Mouse (Mus musculus): ENCODE data around the gene Ydjc. TPM values are rescaled to one million over a fixed set of nuclear protein-coding genes. Genes with fewer than 3 reads are reported as not detected.

Ydjc gene
- total RNA-seq (2022): under 1 TPM in 1 of 4 experiments, not detected in 3; 0.22 TPM

DNA sequence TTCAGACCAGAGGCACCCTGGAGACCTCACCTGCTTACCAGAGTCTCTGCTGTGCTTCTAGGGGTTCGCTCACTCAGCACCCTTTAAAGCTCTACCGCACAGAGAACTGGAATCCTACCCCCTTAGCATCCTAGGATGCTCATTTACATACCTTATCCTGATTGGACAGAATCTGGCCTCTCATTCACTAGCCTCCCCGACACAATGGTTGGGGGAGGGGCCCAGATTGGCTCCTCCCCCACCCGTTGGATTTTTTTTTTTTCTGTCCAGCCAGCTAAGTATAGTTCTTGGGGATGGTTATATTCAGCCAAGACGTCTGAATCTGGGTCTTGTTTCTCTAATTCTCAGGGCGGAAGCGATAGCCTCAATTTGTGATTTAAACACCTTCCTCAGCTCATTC, at the start of gene Ydjc:
Gene Ydjc (plus strand): TSS at position 283 of the 400 bp plus-strand sequence.
- DNase-seq (ENCODE audit: low spot score in 2 of 2): no peak

DNA sequence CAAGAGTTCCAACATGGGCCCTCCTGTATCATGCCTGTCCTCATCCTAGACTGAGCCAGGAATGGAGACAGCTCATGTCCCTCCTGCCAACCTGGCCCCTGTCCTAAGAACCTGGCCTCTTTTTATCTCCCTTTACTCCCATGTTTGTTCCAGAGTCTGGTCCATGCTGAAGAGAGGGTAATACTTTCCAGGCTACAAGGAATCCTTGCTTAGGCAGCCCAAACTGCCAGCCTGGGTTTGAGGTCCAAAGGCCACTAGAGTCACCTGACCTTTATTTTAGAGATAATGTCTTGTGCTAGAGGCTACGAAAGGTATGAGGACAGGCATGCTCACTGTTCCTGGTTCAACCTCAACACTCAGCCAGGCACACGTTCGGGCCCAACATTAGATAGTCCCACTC, 47.5 kb upstream of the Ydjc start:
- no peak for DNase-seq (ENCODE audit: low spot score in 2 of 2)

DNA sequence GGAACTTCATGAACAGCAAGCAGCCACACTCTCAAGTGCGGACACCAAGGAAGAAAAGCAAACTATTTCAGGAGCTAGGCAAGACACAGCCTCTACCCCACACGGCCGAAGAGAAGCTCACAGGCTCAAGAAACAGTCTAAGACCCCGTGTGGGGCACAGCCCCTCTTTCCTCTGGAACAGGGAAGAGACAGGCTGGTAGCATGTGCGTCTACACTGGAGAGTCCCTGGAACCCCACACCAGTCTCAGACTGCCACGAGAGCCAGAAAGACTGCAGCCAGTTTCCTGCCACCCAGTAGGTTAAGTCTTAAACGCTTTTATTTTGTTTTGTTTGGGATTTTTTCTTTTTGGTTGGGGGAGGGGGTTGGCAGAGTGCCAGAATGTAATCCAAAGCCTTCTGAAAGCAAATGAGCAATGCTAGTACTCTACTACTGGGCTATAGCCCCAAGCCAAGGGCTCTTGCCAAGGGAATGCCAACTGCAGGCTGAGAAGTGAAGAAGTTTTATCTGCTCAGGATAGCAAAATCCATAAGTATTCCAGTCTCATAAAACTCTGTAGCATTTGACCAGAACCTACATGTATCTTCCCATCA, 41.7 kb upstream of the Ydjc start:
- no peak for DNase-seq (ENCODE audit: low spot score in 2 of 2)

DNA sequence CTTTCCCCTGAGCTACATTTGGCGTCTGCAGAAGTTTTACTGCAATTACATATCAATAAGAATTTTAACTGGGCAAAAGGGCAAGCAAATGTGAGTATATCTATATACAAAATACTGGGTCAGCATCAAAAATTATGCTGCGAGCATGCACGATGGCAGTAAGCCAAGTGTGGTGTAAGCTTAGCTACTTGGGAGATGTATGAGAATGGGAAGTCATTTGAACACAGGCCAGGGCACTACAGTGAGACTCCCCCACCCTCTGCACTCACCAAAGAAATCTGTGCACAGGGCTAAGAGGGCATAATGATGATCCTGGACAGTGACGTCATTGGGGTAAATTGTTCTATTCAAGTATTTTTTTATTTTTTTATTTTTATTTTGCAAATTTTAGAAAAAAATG, 39.8 kb upstream of the Ydjc start:
- no peak for DNase-seq (ENCODE audit: low spot score in 2 of 2)

DNA sequence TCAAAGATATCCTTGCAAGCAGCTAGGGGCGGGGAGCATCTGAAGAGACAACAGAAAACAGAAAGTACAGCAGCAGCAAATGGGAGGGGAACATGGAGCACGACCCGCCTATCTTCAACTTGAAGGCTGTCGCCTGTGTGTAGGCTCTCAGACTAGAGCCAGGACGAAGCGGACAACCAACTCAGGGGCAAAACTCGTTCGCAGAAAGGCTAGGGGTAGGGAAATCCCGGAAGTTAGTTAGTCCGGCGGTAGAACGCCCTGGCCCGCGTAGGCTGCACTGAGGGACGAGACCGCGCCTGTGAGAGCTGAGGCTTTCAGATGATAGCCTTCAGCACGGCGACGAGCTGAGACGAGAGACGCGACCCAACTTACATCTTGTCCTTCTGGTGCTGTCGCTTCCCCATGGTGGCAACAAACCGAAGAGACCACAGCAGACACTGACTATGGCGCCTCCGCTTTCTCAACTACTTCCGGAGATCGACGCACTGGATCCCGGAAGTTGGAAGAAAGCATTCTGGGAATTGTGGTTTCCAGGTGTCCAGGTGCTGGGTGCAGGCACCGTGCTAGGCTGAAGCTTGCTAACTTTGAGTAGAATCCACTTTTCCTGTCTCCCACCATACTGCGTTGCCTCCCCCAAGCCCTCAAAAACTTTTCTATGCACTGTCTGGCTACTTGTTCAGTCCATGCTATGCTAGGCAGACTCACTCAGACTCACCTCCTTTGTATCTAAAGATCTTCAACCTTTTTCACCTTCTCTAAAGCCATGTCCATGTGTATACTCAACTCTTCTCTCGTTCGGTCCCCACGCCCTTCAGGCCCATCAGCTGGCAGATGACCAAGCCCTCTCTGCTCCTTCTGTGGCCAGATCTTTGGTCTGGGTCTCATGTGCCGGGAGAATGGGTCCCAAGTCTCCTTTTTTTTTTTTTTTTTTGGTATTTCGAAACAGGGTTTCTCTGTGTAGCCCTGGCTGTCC, 33.4 kb upstream of the Ydjc start, which contains the start of gene Ppil2:
Gene Ppil2 (minus strand): TSS at position 487 of the 973 bp plus-strand sequence.
- DNase-seq (ENCODE audit: low spot score in 2 of 2): peak; percentile 21 to 32

DNA sequence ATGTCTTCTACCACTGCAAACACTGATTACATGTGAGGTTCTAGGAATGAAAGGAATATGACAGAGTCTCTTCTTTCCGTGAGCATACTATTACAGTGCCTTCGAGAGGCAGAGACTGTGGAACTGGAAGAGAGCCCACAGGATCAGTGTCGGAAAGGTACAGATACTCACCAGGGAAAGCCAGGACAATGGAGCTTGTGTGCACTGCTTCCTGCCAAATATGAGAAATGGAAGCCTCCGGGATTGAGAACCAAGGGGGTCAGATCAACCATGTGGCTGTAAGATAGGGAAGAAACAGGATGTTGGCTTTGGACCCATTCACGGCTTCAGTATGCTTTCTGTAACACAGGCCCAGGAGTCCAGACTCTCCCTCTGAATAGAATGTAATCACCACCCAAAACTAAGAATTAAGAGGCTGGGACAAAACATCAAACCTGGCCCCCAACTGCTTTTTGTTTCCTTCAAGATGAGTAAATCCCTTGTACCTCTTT, 27.1 kb upstream of the Ydjc start:
- DNase-seq (ENCODE audit: low spot score in 2 of 2): no peak

DNA sequence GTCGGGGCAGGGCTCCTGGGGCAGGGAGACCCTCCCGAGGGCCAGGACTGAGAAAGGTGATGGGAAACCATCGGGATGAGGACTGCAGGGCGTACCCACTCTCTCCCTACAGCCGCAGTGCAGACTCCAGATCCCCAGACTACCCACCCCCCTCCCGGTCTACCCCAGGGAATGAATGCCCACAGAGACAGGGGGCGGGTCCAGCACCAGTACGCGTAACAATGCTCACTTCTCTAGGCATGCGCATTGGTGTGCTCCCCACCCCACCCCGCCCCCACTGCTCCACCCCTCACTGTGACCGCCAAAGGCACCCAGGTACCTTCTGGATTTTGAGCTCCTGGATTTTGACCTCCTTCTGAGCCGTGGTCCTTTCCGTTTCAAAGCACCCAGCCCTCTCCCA, 22.9 kb upstream of the Ydjc start:
- DNase-seq (ENCODE audit: low spot score in 2 of 2): no peak

DNA sequence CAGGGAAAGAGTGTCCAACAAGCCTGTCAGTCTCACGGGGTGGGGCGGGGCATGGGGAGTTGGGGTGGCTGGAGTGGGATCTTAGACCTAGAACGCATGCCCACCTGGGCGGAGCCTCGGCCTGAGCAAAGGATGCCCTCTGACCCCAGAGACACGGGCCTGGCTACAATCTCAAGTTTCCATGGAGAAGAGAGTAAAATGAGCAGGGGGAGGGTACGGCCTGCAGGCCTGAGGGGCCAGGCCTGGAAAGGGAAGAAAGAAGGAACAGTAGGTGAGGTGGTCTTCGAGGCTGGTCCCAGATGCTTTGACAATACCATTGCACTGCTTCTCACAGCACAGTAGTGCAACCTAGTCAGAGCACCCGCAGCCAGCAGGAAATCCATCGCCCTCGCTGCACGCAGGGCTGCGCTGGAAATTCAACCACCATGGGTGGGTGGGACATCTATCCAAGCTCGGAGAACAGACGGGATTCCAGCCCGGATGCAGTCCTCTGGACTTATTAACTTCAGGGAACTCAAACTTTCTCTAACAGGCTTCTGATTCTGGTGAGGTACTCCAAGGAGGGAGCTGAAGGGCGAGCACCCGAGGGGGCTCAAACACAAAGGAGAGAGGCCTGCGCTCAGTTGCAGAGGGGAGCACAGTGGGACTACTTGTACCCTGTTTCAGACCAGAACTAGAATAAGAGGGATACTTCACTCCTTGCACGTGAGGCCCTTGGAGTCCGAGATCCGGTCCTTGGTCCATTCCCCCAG, 20.1 kb upstream of the Ydjc start:
- DNase-seq (ENCODE audit: low spot score in 2 of 2): no peak

DNA sequence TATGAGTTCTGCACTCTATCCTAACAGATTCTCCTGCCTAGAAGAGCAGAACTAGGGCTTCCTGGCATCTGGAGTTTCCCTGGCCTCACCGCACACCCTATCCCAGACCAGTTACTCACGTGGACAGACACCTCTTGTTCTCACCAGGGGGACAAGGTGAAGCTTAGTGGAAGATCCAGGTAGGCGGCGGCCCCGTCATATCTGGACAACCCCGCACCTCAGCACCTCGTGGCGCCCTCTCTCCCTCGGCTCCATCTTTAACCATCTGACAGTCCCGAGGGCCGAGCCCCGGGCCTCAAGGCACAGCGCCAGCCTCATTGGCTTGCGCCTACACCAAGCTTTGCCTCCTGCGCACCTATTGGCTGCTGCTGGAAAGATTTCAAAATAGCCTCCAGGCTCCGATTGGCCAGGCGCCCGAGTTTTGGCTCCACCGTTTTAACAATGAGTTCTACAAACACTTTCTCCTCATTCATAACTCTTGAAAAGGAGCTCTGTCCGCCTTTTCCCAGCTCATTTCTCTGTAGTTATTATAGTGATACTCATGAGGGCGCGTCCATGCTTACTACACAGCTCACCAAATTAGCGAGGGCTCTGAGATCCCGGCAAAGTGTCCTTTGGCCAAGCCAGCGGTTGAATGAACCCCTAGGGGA, 19.4 kb upstream of the Ydjc start, which contains the start of gene 2610318N02Rik:
Gene 2610318N02Rik (minus strand): TSS at position 297 of the 650 bp plus-strand sequence.
- no peak for DNase-seq (ENCODE audit: low spot score in 2 of 2)

DNA sequence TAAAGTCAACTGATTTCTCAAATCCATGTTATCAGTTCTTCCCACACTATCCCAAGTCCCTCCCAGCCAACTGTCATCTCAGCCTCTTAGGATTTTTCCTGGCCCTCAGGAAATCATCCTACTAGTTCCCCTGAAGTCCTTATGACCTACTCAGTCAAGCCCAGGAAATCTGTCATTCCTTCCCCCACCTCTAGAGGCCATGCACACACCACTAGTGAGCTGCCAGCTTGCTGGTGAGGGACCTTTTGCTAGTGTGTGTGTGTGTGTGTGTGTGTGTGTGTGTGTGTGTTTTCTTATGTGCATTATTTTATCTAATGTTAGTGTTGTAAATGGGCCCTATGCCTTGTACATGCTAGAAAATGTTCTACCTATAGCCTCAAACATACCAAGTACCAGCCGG, 17.1 kb upstream of the Ydjc start:
- no peak for DNase-seq (ENCODE audit: low spot score in 2 of 2)

DNA sequence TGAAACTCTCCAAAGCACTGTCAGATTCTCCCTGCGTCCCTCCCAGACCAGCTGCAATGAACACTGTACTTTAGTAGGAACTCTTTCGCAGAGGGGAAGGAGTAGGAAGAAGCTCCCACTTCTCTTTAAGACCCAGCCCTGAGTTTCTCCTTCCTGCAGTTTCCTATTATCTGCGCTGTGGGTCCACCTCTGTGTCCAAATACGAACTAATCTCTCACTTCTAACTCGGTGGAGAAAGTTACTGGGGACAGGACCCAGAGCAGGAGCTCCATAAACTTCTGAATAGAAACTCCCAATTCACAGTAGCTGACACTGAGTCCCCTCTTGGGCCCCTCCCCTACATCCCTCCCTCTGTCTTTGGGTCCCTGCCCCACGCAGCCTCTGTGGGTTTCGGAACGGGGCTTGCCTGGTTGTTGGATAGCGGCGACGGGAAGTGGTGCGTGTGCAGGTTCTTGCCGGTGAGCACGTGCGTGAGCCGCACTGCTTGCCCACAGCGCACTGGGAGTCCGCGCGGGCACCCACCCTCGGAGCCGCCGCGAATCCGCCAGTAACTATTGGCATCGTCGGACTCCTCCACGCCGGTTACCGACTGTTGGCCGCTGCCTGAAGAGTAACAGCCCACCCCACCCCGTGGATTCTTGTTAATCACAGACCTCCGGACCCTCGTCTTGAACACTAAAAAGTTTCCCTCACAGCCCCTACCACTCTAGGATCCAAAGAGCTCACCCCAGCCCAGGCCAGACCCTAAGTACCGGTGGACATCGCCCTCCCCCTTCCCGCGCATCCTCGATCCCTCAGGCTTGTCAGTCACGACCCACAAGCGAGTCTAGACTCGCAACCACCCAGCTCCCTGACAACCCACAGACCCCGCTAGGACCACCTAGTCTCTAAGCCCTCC, 13.0 kb upstream of the Ydjc start:
- DNase-seq (ENCODE audit: low spot score in 2 of 2): no peak

DNA sequence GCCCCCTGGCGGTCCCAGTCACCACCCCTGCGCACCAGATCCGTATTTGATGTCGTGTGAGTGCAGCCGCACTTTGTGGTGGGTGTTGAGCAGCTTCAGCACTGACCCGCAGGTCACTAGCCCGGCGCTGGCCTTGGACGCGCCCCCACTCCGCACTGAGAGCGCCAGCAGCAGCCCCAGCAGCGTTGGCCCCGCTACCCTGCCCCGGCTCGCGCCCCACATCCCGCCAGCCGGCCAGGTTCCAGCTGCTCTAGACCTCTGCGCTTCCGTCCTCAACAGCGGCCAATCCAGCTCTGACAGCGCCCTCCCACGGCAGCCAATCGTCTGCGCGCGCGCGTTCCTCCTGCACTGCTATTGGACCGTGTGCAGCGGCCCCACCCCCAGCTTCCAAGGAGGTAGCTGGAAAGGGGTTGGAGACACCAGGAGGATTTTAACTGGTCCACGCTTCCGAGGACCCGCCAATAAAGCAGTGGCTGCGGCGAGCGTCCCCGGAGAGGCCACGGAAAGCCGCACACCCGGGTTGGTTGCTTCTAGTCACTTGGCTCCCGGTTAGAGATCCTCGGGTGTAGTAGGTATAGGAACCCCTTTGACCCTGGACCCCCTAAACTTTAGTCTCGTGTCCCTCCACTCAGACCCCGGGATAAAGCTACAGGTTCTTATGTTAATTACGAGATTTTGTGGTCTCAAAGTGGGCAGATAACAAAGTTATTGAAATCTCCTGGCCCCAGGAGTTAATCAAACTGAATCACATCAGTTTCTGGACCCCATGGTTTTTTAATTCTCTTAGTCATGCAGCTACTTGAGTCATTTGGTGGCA, 12.1 kb upstream of the Ydjc start, which contains the start of gene Sdf2l1:
Gene Sdf2l1 (minus strand): TSS at position 295 of the 817 bp plus-strand sequence.
- peak; percentile 96 for DNase-seq (ENCODE audit: low spot score in 2 of 2)

DNA sequence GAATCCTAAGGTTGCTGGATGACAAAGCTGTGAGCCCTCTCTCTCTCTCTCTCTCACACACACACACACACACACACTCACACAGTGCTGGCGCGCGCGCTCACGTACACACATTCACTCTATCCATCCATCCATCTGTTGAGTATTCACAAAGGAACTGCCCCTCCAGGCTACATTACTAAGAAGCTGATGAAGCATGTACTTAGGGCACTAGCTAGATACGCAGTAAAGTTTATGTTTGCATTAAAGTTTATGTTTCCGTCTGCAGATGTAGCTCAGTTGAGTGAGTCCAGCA, 11.6 kb upstream of the Ydjc start:
- no peak for DNase-seq (ENCODE audit: low spot score in 2 of 2)

DNA sequence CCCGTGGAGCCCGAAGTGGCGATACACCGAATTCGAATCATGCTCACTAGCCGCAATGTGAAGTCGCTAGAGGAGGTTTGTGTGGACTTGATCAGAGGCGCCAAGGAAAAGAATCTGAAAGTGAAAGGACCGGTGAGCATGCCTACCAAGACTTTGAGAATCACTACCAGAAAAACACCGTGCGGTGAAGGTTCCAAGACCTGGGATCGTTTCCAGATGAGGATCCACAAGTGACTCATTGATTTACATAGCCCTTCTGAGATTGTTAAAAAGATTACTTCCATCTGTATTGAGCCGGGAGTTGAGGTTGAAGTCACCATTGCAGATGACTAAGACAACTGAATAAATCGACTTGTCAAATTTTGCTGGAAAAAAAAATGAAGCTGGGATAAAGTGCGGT, 7.1 kb upstream of the Ydjc start:
- no peak for DNase-seq (ENCODE audit: low spot score in 2 of 2)

DNA sequence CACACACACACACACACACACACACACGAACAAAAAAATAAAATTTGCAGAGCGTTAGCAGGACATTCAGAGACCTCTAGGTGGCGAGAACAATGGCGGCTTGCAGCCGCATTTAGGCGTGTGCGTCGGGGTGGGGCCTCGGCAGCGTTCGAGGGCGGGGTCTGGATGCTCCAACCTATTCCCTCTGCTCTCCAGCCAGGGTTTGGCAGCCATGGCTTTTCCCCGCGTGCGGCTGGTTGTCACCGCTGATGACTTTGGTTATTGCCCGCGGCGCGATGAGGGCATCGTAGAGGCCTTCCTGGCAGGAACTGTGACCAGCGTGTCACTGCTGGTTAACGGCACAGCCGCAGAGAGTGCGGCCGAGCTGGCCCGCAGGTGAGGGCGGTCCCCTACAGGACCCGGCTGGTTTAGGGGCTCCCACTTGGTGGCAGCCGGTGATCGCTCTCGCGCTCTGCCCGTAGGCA, 2.4 kb downstream of the Ydjc start, which contains the start of gene Ccdc116:
Gene Ccdc116 (minus strand): TSS at position 458 of the 464 bp plus-strand sequence.
- peak; percentile 23 to 58 for DNase-seq (ENCODE audit: low spot score in 2 of 2)

DNA sequence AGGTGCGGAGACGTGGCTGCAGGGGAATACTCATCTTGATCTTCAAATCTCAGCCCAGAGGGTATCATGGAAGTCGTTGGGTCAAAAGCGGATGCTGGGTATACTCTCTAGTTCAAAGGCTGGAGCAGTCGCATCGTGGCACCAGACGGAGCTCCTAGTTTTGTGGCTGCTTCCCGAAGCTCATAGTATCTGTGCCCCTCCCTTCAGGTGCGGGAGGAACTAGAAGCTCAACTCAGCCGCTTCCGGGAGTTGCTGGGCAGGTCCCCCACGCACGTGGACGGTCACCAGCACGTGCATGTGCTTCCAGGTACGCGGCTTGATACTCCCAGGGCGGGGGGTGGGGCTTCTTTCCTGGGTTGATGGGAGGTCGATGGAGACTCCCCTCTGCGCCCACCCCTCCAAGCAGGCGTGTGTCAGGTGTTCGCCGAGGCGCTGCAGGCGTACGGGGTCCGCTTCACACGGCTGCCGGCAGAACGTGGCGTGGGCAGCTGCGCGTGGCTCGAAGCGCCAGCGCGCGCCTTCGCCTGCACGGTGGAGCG, 3.0 kb downstream of the Ydjc start:
- DNase-seq (ENCODE audit: low spot score in 2 of 2): no peak

DNA sequence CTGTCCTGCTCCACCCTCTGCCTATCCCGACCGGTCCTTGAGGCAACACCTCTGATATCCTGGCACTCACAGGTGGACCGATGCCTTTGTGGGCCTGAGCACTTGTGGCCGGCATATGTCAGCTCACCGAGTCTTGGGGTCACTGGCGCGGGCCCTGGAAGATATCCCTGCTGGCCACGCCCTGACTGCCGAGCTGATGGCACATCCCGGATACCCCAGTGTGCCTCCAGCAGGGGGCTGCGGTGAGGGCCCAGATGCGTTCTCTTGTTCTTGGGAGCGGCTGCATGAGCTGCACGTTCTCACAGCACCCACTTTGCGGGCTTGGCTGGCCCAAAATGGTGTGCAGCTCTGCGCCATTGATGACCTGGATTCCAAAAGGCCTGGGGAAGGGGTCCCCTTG, 3.7 kb downstream of the Ydjc start:
- no peak for DNase-seq (ENCODE audit: low spot score in 2 of 2)

DNA sequence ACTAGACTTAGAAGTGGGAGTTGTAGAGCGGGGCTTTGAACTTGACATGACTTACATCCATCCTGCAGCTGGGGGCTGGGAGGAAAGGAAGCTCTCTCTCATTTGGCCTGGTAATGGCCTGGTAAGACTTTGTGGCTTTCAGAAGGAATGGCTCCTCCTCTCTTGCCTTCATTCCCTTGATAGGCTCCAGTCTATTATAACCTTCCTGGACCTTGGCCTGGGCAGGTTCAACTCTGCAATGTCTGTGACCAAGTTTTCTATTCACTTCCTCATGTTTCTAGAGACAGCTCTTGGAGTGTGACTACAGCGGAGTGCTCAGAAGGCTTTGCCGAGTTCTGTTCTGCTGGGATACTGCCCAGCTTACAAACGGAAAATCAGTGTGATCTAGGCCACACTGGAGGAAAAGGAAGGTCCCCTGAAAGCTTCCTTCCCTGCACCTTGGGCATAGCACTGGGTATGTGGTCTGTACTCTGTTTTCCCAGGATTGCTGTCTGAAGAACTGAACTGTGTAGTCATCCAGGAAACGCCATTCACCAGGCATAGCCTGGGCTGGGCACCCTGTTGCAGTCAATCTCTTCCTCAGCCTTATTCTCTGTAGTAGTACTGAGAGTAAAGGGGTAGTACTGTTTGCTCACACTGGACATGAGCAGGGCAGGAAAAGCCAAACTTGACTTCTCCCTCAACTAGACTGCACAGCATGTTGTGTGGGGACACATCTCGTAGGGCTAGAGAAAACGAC, 6.3 kb downstream of the Ydjc start:
- no peak for DNase-seq (ENCODE audit: low spot score in 2 of 2)
